Mouse (Mus musculus) frontal cortex, postnatal 10 days (tissue): ENCODE measurements around the gene Prickle1.

Source experiments
- DNase-seq, 2 experiments: peaks; one replicate each; pipeline ENCODE4 v3.0.0; 2022; ENCODE audit warnings: low spot score in 2 of 2, mixed read lengths in 1 of 2

The Prickle1 gene

DNA sequence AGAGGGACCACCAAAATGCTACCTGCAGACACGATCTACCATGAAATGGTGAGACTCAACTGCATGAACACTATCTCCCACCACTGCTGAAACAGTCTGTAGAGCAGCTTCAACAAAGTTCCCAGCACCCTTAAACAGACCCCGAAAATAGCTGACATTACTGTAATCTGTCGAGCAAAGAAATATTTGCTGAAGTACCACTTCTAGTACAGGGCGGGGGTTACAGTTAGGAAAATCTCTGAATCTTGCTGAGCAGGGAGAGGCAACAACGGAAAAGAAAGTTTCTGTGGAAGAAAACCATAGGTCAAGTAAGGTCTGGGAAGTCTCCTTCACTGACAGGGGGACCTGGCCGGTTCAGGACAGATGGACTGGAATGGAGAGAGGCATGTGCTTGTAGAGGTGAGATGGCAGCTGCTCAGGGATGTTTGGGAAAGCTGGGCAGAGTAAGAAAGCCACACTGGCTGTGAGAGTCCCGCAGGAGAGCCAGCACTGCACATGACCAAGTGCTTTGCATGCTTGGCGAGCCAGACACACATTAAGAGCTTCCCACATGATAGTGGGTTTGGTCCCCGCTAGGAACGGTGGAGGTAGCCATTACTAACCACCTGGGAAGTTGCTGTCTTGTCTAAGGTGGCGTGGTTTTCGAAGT lies 41.4 kb downstream of the Prickle1 start:
- no peak for DNase-seq

DNA sequence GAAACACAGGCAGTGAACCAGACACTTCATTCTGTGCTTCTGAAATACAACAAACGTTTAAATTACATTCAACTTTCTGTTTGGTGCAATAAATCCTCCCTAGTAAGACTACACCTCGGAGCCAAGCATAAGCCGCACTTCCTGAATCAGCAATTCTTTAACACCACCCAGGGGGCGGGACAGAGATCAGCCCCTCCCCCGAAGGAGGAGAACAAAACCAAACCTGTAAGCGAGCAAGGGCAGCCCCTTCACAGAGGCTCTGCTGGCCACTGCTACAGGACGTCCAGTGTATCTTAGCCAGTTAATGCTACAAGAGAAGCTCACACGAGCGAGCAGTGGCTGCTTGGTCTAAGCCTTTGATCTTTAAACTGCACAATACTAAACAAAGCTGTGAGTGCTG lies 43.5 kb downstream of the Prickle1 start:
- no peak for DNase-seq

DNA sequence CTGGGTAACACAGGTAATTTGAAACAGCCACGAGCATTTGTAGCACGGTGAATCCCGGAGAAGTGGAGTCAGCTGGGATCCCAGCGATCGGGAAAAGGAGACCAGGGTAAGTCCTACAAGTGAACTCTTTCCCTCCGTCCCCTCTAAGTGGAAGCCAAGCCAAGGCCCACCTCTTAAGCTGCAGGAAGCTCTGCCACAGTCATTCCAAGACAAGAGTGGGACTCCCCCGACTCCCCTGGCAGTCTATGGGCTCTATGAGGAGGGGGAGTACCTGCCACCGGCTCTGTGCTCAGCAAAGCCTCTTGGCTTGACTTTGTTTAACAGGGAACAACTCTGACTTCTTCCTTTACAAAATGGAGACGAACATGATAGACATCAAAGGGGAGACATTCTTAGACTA lies 47.4 kb downstream of the Prickle1 start:
- DNase-seq, result no peak

DNA sequence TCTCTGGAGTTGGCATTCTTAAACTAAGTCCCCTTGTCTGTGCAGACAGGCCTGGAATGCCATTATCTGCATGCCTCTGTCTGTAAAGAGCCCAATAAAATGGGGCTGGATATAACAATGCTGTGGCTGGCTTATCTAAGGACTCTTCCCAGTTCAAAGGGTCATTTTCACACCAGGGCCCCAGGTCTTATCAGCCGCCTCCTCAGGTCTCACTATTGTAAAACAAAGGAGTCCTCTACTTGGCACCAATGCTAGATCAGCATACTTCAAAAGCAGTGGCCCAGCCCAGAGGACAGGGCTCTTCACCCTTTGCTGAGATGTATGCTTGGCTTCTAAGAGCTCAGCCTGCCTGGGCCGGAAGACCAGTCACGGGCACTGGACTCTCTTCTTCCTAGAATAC lies 56.3 kb downstream of the Prickle1 start:
- DNase-seq, result no peak

DNA sequence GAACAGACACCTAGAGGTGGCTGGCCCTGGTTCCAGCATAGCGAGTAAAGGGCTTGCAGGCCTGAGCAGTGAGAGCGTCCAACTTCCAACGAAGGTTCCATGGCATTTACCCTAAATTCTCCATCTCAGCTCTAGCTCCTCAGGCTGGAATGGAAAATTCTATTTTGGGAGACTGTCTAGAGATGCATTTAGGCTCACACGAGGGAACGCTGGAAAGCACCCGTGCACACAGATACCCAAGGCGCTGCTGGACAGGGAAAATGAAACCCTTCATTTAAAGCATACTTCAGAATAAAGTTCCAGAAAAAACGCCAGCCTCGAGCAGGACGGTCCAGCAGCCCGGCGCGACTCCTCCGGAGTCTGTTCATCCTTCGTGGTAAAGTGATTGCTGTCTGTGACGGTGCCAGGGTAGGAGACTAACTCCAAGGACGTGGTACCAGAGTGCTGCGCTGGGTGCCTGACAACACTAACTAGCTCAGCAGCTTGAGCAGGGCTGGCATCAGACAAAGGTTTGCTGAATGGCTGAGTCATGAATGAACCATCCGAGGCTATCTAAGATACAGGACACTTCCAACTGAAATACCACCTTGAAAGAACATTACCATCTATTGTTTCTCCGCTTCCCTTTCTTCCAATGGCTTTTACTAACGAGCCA lies 57.0 kb downstream of the Prickle1 start:
- DNase-seq, result no peak

DNA sequence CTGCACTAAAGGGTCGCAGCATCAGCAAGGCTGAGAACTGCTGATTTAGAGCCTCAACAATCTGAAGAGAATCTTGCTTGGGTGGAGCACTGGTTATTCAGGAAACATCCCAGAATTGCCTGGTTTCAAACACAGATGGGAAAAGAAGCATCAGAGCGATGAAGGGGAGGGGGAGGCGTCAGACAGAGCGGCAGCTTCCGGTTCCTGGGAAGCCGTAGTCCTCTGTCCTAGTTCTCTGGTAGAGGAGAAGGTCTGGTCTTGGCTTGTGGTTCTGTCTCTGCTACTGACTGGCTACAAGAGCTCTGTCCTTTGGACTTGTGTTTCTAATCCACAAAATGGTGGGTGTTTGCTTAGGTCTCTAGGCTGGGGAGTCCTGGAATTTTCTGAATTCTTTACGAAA lies 57.9 kb downstream of the Prickle1 start:
- no peak for DNase-seq

DNA sequence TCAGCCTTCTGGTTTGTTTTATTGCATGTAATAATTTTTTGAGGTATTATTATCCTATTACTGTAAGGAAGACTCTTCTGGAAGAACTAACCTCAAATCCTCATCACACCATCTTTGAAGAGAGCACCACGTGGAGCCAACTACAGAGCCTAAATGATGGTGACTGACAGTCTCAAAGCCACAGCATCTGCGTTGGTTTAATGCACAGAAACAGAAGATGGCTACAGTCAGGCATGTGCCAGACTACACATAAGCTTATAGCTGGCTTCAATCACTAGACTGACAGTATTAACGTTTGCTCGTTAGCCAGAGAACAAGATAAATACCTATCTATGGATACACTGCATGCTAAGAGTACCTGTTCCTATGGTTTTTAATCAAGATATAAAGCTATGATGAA lies 59.5 kb downstream of the Prickle1 start:
- DNase-seq, result no peak

DNA sequence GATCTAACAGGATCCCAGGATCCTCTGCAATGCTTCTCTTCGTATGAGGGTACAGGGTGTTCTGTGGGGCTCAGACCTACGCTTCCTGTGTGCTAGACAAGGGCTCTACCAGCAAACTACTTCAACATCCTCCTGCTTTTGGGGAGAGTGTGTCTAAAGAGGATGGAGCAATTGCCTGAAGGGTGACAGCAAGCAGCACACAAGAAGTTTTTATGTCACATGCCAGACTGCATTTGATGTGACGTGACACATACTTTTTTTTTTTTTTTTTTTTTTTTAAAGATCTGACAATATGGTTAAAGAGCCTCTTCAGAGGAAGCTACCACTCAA lies 65.0 kb downstream of the Prickle1 start:
- no peak for DNase-seq

DNA sequence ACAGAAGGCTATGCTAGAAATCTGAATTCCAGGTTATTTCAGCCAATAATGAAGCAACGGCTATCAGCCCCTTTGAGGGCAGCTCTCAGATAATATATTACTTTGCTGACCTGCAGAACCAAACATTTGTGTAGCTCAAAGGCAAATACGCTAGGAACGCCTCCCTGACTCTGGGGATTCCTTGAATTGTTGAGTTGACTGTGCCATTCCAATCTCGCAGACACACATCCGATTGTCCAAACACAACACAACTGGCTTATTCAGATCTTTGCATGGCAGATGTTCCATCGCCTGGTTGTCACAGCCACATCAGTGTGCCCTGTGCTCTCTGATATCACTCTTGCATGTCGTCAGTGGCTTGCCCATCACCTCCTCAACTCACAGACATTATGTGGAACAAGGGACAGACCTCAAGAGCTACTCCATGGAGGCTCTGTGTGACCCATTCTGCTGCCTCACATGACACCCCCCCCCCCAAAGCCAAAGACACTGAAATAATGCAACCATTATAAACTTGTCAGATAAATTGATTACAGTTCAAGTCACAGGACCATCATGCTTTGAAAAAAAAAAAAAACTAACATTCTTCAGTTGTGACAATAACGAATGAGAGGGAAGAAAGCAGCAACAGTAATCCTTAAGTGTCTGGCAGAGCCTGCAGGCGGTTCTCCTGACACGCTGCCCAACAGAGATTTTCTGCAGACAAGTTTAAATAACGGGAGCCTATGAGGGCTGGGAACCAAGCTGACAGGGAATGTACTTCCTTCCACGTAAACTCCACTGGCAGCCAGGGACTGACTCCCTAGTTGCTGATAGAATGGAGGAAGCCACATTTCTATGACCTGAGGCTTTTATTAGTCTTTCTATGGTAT lies 65.6 kb downstream of the Prickle1 start:
- DNase-seq, result no peak

DNA sequence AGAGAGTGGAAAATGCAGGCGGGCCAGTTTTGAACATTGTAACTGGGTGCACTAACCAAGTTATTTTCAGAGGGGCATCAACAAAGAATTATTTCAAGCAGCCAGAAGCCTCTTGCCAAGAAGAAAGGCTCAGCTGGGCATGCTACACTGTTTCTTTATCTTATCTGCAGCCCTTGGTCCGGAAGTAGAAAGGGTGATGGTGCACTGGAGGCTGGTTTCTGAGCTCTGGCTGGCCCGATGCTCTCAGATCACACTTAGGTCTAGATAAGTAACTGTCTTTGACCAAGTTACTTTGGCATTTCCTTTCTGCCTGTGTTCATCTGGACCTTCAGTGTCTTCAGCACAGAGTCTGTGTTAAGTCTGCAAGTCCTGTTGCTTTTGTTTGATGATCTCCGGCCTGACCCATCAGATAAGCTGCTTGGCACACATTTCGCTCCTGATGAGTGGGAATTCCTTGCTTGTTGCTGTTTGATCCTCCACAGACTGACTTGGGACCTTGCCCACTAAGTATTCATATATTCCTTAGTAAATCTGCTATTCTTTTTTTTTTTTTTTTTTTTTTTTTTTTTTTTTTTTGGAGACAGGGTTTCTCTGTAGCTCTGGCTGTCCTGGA lies 70.3 kb downstream of the Prickle1 start:
- DNase-seq, result no peak

DNA sequence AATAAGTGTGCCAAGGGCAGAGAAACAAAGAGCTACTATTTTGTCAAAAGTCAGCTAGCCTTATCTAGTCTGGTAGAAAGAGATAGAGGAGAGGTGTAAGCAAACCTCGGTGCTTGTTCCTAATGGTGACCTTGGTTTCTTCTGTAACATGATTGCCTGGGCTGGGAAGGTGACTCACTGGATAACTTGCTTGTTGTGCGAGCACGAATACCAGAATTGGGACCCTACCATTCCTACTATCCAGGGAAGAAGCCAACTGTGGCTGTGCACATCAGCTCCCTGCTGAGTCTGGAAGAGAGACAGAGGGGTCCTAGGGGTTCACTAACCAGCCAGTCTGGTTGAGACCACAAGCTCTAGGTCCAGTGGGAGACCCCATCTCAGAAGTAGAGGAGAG lies 73.9 kb downstream of the Prickle1 start:
- DNase-seq, result no peak

DNA sequence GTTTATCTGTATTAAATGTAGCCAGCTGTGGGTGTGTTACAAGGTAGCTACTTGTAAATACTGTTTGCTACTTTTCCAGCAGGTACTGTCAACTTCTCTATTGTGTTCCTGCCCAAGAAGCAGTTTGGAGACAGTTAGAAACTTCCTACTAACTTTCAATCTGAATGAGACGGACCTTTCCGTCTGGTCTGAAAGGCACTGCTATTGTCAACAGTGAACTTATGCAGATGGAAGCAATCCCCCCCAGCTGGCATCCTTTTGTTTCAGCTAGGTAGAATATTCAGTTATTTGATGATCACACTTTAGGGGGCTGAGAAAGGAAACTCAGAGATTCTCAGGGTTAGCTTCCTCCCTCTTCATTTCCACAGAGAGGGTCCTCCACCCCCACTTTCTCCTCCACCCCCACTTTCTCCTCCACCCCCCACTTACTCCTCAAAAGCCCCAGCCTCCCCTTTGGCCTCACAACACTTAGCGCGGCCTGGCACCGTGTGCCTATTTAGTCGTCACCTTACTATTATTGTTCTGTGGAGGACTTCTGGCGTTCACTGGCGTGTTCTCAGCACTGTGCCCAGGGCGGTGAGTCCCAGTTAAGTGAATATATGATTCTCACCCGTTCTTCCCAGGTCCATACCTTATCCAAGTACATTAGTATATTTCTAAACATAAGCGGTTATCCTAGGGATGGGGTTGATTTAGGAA lies 74.5 kb downstream of the Prickle1 start:
- no peak for DNase-seq

DNA sequence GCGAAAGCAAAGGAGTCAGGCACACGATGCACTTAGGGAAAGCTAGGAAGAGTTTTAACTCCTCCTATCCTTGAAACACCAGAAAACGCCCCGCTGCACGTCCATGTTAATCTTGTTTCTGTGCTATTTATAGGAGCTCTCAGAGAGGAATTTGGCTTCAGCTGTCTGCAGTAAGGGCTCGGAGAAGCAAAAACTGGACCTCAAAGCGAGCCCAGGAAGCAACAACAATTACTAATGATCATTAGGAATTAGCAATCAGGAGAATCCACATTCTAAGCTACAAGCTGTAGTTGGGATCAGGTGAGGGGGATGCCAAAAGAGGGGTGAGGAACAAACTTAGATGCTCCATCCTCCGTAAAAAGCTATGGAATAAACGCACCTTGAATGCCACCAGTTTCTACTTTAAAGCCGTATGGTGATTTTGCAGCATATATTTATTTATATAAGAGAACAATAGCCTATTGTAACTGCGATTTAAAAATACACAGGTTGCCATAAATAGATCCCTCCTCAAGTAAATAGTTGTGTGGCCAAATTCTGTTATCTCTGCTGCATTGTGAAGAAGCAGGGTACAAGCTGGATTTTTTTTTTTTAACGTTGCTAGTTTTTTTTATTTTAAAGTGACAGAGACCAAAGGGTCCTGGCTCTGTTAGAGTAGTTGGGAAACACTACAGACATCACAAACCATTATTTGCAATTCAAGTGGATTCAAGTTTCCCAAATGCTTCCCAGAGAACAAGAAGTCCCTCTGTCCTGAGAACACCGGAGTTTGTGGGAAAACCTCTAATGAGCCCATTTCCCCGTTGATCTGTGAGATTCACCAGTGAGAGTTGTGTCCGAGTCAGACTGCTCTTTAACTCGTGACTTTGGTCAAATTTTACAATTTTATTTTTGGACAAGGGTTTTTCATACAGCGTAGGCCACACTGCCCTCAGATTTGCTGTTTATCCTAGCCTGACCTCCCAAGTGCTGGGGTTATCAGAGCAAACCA lies 75.6 kb downstream of the Prickle1 start:
- DNase-seq, result no peak

DNA sequence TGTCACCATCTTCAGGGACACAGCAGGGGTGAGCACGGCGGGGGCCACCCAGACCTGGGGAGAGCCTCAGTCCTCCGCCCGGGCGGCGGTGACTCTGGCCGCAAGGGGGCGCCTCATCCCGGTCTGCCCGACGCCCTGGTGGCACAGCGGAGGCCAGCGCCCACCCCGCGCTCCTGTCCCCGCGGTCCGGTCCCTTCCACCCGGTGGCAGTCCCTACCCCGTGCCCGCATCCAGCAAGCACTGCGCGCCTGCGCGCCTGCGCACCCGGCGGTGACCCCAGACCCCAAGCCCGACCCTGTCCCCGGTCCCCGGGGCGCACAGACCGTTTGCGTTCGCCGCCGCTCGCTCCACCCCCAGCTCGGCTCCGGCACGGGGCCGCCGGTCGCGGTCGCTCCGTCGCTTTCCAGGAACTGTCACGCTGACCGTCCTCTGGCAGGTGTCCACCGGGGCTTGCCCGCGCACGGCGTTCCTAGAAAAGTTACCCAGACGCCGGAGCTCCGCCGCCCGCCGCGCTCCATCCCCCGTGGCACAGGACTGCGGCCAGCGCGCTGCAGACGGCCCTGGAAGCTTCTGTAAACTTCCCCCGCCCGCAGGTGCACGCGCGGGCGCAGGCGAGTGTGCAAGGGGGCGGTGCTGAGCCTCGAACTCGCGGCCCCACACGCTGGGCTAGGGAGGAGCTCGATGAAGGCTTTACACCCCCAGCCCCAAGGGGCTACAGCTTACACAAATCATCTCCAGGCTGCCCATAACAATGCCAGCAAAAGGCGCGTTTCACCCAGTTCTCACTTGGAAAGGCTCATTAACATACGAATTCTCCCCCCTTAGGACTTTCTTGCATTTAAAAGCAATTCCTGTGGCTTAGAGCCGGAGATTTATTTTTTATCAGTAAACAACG lies 76.5 kb downstream of the Prickle1 start:
- peak; percentile 65 to 74 for DNase-seq

DNA sequence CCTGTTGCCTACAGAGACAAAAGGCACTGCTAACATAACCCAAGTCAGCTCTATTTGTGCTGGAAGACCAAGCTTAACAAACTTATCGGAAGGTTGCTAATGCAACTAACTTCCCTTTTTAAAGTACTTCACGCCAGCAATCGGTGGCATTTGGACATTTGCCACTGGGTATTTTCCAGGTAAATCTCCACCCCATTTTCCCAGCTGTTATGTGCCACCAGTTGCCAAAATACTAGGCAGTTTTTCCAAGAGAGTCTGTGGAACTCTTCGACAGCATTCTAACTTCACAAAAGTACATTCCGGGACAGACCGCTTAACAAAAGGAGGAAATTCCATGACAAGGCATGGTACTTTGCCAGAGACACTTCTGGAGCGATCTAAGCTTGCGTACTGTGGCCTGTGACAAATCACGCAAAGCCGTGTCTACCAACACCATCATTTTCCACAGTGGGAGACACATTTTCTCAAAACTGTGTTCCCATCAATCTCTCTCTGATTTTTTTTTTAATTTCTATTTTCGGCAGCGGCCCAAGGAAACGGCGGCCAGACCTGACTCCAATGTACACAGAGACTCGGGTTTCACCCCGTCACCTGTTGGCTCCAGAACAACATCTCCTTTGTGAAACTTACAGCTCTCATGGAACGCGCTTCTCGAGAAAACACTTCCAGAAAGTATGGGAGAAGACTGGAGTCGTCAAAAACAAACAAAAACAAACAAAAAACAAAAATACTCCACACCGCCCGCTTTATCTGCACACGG lies 77.4 kb downstream of the Prickle1 start:
- DNase-seq, result no peak

DNA sequence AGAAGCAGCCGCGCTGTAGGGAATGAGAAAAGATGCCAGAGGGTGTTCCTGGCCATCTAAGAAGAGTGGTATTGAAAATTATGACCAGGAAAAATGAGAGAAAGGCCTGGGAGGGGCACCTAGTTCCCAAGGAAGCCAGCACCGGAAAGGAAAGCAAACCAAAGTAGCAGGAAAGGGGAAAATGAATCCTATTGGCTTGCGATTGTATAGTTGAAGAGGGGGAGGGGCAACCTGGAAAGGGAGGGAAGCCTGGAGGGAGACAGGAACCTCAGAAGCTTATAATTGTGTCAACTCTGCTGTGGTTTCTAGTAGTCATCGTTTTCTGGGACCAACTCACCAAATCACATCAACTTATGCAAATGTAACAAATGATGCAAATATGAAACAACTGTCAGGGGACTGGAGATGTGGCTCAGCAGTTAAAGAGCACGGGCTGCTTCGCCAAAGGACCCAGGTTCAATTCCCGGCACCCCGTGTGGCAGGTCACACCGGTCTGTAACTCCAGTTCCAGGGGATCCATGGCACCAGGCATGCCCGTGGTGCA lies 78.6 kb downstream of the Prickle1 start:
- no peak for DNase-seq

DNA sequence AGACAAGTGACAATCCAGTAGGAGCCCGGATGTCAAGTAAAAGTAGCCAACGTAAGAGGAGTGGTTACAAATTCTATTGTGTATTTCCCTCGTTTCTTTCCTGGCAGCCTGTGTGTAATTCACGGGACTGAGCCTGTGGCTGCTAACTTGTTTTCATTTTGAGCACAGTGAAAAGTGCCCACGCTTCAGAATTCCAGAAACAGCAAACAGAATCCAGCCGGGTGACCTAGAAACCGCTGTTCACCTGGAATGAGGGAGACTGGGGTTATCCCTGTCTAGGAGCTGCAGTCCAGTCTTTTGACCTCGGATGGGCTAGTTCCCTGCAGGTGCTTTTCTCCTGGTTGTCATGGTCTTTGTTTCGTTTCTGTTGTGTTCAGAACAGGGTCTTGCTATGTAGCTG lies 80.4 kb downstream of the Prickle1 start:
- DNase-seq, result no peak

DNA sequence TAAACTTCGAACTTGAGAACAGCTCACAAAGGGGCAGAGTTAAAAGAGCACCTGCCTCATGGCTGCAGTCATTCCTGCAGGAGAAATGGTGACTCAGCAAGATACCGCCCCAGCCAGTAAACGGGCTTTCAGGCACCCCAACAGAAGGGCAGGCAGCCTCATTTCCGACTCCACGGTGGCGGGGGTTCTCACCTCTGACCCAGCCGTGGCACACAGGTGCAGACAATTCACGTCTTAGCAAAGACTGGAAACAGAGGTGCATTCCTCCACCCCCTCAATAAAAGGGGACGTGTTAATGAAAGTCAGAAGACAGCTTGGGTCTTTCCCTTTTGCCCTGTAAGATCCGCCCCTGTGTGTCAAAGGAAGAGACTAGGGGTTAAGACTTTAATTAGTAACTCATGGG lies 81.8 kb downstream of the Prickle1 start:
- no peak for DNase-seq

DNA sequence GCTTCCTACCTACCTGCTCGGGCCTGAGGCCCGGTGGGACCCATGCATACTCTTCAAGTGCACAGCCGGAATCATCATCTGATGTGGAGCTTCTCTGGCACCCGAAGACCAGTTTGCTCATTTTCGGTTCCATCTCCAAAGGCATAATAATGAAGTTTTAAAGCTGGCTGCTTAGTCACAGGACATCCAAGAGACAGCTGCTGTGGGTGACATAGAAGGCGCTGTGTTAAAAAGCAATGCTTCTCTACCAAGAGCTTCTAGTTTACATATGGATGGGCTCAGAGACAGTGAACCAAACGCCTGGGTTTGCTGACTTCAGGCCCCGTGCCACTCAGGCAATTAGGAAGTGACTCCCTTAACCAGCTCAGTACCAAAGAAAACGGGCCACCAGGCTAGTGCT lies 83.3 kb downstream of the Prickle1 start:
- no peak for DNase-seq
